Mouse (Mus musculus) mammary gland, adult 2 months (tissue): ENCODE measurements around the gene Slc27a1. TPM values are rescaled to one million over a fixed set of nuclear protein-coding genes. Genes with fewer than 3 reads are reported as not detected.

Experiments
- polyA plus RNA-seq: library from polyadenylated mRNA; depleted of rRNA; stranded (reverse); fragments of >200 nt; gene quantifications from 2 replicates; pipeline ENCODE4 v1.2.3, GENCODE M21; 2012; ENCODE audit warnings: low replicate concordance; rRNA removed

Gene Slc27a1
- polyA plus RNA-seq: 854 and 1,064 TPM in 2 replicates

DNA sequence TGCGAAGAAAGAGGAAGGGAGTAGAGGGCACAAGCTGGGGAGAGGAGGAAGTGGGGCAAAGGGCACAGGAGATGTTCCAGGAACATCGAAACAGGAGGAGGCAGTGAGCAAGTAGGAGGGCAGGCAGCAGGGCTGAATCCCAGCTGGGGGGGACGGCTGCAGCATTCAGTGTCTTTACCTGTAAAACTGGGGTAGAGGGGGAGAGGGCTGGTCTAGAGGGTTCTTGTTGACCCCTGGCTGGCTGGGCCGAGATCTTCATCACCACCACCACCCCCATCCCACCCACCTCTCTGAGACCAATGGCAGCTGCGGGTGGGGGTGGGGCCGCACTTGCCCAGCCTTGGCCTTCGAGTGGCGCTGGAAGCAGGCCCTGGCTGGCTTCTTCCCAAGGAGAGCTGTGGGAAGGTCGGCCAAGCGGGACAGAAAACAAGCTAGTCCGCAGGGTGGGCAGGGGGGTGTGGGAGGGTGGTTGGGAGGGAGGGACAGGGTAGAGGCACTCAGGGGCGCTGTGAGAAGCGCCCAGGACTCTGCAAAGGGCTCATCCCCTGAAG, at the start of gene Slc27a1:
Slc27a1 (plus strand) TSS at position 496 of the 551 bp plus-strand sequence.

DNA sequence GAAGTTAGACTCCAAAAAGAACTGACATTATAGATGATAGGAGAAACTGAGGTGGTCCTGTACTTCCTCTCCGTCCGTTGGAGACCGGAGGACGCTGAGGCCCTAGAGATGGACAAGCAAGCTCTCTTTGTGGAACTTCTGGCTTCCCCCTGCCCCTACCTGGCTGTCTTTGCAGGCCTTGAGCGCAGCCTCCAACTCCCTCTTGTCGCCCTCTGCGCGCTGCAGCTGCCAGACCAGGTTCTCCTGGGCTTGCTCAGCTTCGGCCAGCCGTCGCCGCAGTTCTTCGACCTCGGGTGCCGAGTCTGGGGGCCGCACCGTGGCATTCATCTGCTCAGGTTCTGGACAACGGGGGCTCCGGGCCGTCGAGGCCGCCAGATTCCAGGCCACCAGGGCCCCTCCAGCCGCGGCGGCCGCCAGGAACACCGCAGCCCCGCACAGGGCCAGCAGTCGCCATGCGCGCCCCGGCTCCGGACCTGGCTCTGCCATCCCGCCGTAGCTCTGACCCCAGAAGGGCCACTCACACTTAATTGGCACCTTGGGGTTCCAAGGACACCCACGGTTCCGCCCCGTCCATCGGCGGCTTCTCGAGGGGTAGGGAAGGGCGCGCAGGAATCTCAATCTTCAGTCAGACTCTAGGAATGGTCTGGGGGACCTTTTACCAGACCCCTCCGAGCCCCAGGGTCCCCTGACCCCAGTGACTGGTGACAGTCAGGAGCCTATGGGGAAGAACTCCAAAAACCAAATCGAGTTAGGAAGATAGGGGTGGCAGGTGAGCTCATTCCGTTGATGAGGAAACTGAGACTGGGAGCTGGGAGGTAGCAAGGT, 43.2 kb upstream of the Slc27a1 start, which contains the start of gene Ccdc194:
Ccdc194 (minus strand) TSS at position 486 of the 825 bp plus-strand sequence.

DNA sequence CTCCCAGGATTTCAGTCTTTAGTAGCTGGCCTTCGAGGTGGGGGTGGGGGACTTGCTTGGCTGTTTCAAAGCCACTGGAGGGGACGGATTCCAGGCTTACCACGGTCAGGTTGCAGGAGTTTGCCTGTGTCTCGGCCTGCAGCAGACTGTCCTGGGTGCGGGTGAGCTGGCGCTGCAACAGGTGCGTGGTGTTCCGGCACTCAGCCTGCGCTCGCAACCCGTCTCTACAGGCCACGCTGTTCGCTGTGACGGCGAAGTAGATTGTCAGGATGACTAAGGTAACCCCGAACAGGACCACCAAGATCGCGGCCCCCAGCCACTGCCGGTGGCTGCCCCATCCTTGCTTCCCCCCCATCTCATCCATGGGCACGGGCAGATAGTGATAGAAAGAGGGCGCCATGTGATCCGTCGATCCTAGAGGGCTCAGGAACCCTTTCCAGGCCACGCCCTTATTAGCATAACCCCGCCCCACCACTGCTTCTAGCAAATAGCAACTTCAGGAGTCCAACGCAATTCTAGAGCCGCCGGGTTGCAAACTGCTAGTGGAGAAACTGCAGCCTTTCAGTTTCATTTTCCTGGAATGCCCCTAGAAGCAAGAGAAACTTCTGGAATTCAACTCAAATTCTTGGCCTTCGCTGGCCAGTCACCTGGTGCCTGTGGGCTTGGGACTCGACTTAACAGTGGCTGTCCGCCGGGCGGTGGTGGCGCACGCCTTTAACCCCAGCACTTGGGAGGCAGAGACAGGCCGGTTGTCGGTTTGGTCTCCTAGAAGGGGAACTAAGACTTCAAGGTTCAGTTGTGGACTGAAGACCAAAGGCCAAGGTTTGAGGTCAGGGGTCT, 31.4 kb upstream of the Slc27a1 start, which contains the start of gene Bst2:
Bst2 (minus strand) TSS at position 429 of the 840 bp plus-strand sequence.

DNA sequence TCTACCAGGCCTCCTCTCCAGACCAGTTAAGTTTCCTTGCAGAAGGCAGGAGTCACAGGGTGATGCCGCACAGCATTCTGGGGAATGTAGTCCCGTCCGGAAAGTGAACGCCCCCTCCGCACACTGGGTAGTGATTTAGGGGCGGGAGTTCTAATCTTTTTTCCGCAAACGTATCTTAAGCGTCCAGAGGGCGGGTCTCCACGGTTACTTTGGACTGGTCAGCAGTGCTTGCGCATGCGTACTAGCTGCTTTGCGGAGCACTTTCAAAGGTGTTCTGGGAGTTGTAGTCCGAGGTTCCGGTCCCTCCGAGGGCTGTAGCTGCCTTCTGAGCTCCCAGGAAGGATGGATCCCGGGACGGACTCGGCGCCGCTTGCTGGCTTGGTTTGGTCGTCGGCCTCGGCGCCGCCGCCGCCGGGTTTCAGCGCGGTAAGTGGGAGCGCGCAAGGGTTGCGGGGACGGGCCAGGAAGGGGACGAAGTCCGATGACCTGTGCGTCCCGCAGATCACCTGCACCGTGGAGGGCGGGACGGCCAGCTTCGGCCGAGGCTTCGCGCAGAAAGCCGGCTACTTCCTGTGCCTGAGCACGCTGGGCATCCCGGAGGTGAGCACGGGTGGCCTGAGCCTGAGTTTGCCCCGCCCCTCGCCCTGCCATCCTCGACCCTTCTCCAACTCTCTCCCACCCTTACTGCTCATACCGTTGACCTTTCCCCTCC, 25.9 kb upstream of the Slc27a1 start, which contains the start of gene Mvb12a:
Mvb12a (plus strand) TSS at position 291 of the 712 bp plus-strand sequence.

GRCm38 (mm10) chr8:71558071-71558957, 10.4 kb upstream of the Slc27a1 start, which contains the start of gene Tmem221:
TSS of gene Tmem221 (minus strand) at chr8:71558871.

DNA sequence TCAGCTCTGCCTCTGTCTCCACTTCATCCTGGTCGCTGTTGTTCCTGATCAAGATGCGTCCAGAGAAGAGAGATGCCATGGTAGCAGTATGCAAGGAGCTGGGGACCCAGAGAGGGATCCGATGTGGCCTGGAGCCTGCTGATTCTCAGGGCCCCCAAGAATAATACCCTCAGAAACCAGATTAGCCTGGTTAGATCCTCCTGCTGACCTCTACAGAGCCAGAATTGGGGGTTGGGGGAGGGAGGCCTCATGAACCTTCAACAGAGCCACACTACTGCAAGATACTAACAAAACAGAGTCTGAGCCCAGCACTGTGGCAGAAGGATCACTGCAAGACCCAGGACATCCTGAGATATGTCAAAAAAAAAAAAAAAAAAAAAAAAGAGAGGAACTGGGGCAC, 2.2 kb upstream of the Slc27a1 start, which contains the start of gene Nxnl1:
Nxnl1 (minus strand) TSS at position 101 of the 400 bp plus-strand sequence.

GRCm38 (mm10) chr8:71591471-71592373, 23.0 kb downstream of the Slc27a1 start, which contains the start of gene Pgls:
TSS of gene Pgls (plus strand) at chr8:71592176.

GRCm38 (mm10) chr8:71597451-71597850, 28.8 kb downstream of the Slc27a1 start, which contains the start of gene Fam129c:
TSS of gene Fam129c (plus strand) at chr8:71597648.

DNA sequence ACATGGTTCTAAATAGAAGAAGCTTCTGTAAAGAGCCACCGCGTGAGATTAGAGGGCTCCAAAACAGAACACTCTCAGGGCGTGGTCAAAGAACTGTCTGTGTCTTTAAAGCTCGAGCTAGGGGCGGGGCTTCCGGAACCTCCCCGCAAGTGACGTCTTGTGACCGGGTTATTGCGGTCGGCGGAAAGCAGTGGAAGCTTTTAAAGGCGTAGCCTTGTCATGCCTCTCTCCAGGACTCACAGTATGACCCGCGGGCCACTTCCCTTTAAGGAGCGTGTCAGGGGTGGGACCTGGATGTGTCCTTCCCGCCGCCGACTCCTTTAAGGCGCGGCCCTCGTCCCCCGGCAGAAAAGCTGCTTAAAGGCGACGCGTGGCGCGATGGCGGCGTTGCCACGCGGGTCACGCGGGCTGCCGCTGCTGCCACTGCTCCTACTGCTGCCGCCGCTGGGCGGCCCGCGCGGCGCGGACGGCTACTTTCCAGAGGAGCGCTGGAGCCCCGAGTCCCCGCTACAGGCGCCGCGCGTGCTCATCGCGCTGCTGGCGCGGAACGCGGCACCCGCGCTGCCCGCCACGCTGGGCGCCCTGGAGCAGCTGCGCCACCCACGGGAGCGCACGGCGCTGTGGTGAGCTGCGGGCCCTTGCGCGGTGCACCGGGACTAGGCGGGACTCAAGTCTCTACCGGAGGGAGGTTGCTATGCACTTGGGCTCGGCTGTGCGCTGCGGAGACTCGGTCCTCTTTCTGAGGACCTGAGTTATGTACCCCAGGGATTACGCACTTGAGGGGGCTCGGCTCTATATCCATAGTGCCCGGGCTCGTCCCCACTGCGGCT, 42.4 kb downstream of the Slc27a1 start, which contains the start of gene Colgalt1:
Colgalt1 (plus strand) TSS at position 177 of the 830 bp plus-strand sequence.

Other genes starting within 250 kb of the Slc27a1 start
- gene Use1, start 202.0 kb upstream of the Slc27a1 start, polyA plus RNA-seq: 109 and 116 TPM in 2 replicates
- gene Ocel1, start 197.6 kb upstream of the Slc27a1 start, polyA plus RNA-seq: 13.0 and 27.0 TPM in 2 replicates
- 95.9 and 259 TPM in 2 replicates for gene Nr2f6, start 186.9 kb upstream of the Slc27a1 start, polyA plus RNA-seq
- 70.7 and 71.1 TPM in 2 replicates for gene Ushbp1, start 173.1 kb upstream of the Slc27a1 start, polyA plus RNA-seq
- 123 and 158 TPM in 2 replicates for gene Babam1, start 172.0 kb upstream of the Slc27a1 start, polyA plus RNA-seq
- 1.8 and 3.0 TPM in 2 replicates for gene Ankle1, start 162.9 kb upstream of the Slc27a1 start, polyA plus RNA-seq
- gene Abhd8, start 105.2 kb upstream of the Slc27a1 start, polyA plus RNA-seq: 39.7 and 88.0 TPM in 2 replicates
- 109 and 185 TPM in 2 replicates for gene Mrpl34, start 103.9 kb upstream of the Slc27a1 start, polyA plus RNA-seq
- gene Dda1, start 99.7 kb upstream of the Slc27a1 start, polyA plus RNA-seq: 103 and 108 TPM in 2 replicates
- gene Ano8, start 82.9 kb upstream of the Slc27a1 start, polyA plus RNA-seq: 20.8 and 48.1 TPM in 2 replicates
- 27.0 and 51.9 TPM in 2 replicates for gene Gtpbp3, start 80.8 kb upstream of the Slc27a1 start, polyA plus RNA-seq
- 191 and 472 TPM in 2 replicates for gene Plvap, start 57.1 kb upstream of the Slc27a1 start, polyA plus RNA-seq
- 0.23 TPM in 1 of 2 replicates, not detected in the other for gene Ccdc194, start 43.2 kb upstream of the Slc27a1 start, polyA plus RNA-seq
- 243 and 517 TPM in 2 replicates for gene Bst2, start 31.4 kb upstream of the Slc27a1 start, polyA plus RNA-seq
- gene Mvb12a, start 26.0 kb upstream of the Slc27a1 start, polyA plus RNA-seq: 101 and 186 TPM in 2 replicates
- gene Tmem221, start 10.0 kb upstream of the Slc27a1 start, polyA plus RNA-seq: 3.2 and 6.8 TPM in 2 replicates
- 0.63 and 0.92 TPM in 2 replicates for gene Nxnl1, start 2.3 kb upstream of the Slc27a1 start, polyA plus RNA-seq
- 137 and 341 TPM in 2 replicates for gene Pgls, start 23.3 kb downstream of the Slc27a1 start, polyA plus RNA-seq
- 7.2 and 22.1 TPM in 2 replicates for gene Fam129c, start 28.8 kb downstream of the Slc27a1 start, polyA plus RNA-seq
- 159 and 238 TPM in 2 replicates for gene Colgalt1, start 42.1 kb downstream of the Slc27a1 start, polyA plus RNA-seq
- 1.2 and 1.5 TPM in 2 replicates for gene Unc13a, start 102.9 kb downstream of the Slc27a1 start, polyA plus RNA-seq
- 54.2 and 110 TPM in 2 replicates for gene Jak3, start 107.4 kb downstream of the Slc27a1 start, polyA plus RNA-seq
- gene Insl3, start 120.3 kb downstream of the Slc27a1 start, polyA plus RNA-seq: 45.3 and 91.7 TPM in 2 replicates
- 18.6 and 33.3 TPM in 2 replicates for gene B3gnt3, start 132.9 kb downstream of the Slc27a1 start, polyA plus RNA-seq
- gene Fcho1, start 156.8 kb downstream of the Slc27a1 start, polyA plus RNA-seq: 57.5 and 167 TPM in 2 replicates